Mouse (Mus musculus): ENCODE data around the gene Zfyve19. TPM values are rescaled to one million over a fixed set of nuclear protein-coding genes. Genes with fewer than 3 reads are reported as not detected.

The Zfyve19 gene
- total and polyA plus RNA-seq, 3 experiments = 37.4 to 52.5 TPM; not detected in 1

GRCm38 (mm10) chr2:119170282-119170681, 38.1 kb upstream of the Zfyve19 start:
- Histone ChIP-seq H3K79me2 (ENCODE audit: control insufficient read depth, insufficient read depth, low read length, poor library complexity) (no peaks in the 10 kb centered on the region), H3K27ac (ENCODE audit: control insufficient read depth, low read depth, low read length) (no peak overlapping the region), H3K4me3 (ENCODE audit: control insufficient read depth in 1 of 2, insufficient read depth in 1 of 2, low read depth in 2 of 2, low read length in 2 of 2) (no peak overlapping the region), H3K36me3 (ENCODE audit: control insufficient read depth in 1 of 2, insufficient read depth in 2 of 2, low read length in 2 of 2) (peaks cover 0 to 14% of the 10 kb centered on the region in 2 experiments; a peak in 2 of 4 replicates), H3K9ac (ENCODE audit: control insufficient read depth, low read depth, low read length, poor library complexity, severe bottlenecking) (no peak overlapping the region), H3K4me1 (ENCODE audit: control insufficient read depth in 1 of 2, insufficient read depth in 2 of 2, low read length in 2 of 2) (peaks cover 7 to 35% of the 10 kb centered on the region in 2 experiments; a peak in 3 of 4 replicates), H3K9me3 (replicated peaks; ENCODE audit: insufficient read depth, low read length) (no peaks in the 10 kb centered on the region), H3K27me3 (ENCODE audit: control insufficient read depth in 1 of 2, insufficient read depth in 2 of 2, low read length in 2 of 2) (no peaks in the 10 kb centered on the region)
- peak; percentile 48 for DNase-seq (ENCODE audit: low read depth, low spot score)
- TF ChIP-seq ELF1 (IDR thresholded peaks at IDR 0.05; ENCODE audit: low read depth, low read length) (no peak), JUND (IDR thresholded peaks at IDR 0.05; ENCODE audit: low read depth, low read length) (peak; percentile 96), MYC (IDR thresholded peaks at IDR 0.05; ENCODE audit: low read depth, low read length) (no peak)

GRCm38 (mm10) chr2:119171574-119171973, 36.8 kb upstream of the Zfyve19 start:
- Histone ChIP-seq H3K9ac (ENCODE audit: control insufficient read depth, low read depth, low read length, poor library complexity, severe bottlenecking) (no peak overlapping the region), H3K79me2 (ENCODE audit: control insufficient read depth, insufficient read depth, low read length, poor library complexity) (no peaks in the 10 kb centered on the region), H3K27me3 (ENCODE audit: control insufficient read depth in 1 of 2, insufficient read depth in 2 of 2, low read length in 2 of 2) (no peaks in the 10 kb centered on the region), H3K4me3 (ENCODE audit: control insufficient read depth in 1 of 2, insufficient read depth in 1 of 2, low read depth in 2 of 2, low read length in 2 of 2) (no peak overlapping the region), H3K4me1 (ENCODE audit: control insufficient read depth in 1 of 2, insufficient read depth in 2 of 2, low read length in 2 of 2) (peaks cover 7 to 35% of the 10 kb centered on the region in 2 experiments; a peak in 3 of 4 replicates), H3K9me3 (replicated peaks; ENCODE audit: insufficient read depth, low read length) (no peaks in the 10 kb centered on the region), H3K36me3 (ENCODE audit: control insufficient read depth in 1 of 2, insufficient read depth in 2 of 2, low read length in 2 of 2) (peaks cover 0 to 14% of the 10 kb centered on the region in 2 experiments; a peak in 2 of 4 replicates), H3K27ac (ENCODE audit: control insufficient read depth, low read depth, low read length) (no peak overlapping the region)
- no peak for TF ChIP-seq TCF12 (IDR thresholded peaks at IDR 0.05; ENCODE audit: low read depth, low read length)
- no peak for TF ChIP-seq ZMIZ1 (IDR thresholded peaks at IDR 0.05; ENCODE audit: low read depth, low read length)
- no peak for TF ChIP-seq KAT2A (conservative IDR thresholded peaks at IDR 0.05; ENCODE audit: low read depth, low read length)
- no peak for TF ChIP-seq MAFK (IDR thresholded peaks at IDR 0.05; ENCODE audit: borderline replicate concordance, low read depth, low read length)
- TF ChIP-seq MXI1 (IDR thresholded peaks at IDR 0.05; ENCODE audit: low read depth, low read length) = no peak
- DNase-seq (ENCODE audit: low read depth, low spot score) = no peak

DNA sequence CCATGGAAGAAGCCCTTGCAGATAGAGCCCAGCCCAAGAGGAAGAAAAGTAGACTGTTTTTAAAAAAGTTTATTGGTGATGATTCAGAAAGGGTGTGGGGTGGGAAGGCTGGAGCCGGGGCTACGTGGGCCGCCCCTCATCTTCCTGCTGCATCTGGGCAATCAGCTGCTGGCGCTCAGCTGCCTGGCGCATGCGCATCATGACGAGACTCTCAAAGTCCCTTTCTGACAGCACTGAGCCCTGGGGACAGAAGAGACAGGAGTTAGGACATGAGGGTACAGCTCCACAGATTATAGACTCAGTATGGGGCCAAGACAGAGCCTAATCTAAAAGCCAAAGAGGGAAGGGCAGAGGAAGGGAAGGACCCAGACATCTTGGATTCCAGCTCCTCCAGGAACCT, 36.0 kb upstream of the Zfyve19 start:
- peak overlapping the region; percentile 65 for H3K27ac ChIP-seq (ENCODE audit: control insufficient read depth, low read depth, low read length)
- peak overlapping the region; percentile 47 for H3K9ac ChIP-seq (ENCODE audit: control insufficient read depth, low read depth, low read length, poor library complexity, severe bottlenecking)
- H3K4me1 ChIP-seq (ENCODE audit: control insufficient read depth in 1 of 2, insufficient read depth in 2 of 2, low read length in 2 of 2) = peaks cover 7 to 35% of the 10 kb centered on the region in 2 experiments; a peak in 3 of 4 replicates
- TF ChIP-seq NRF1 (IDR thresholded peaks at IDR 0.05; ENCODE audit: insufficient read depth, low read depth, low read length, poor library complexity, severe bottlenecking) = peak; percentile 60
- TF ChIP-seq MXI1 (IDR thresholded peaks at IDR 0.05; ENCODE audit: low read depth, low read length) = no peak
- TF ChIP-seq ELF1 (IDR thresholded peaks at IDR 0.05; ENCODE audit: low read depth, low read length) = 0 out of 2 replicates have a peak, but pooled peaks have one; percentile 4
- peak; percentile 66 for TF ChIP-seq ETS1 (IDR thresholded peaks at IDR 0.05; ENCODE audit: low read depth, low read length)
- peaks cover 0 to 14% of the 10 kb centered on the region in 2 experiments; a peak in 2 of 4 replicates for H3K36me3 ChIP-seq (ENCODE audit: control insufficient read depth in 1 of 2, insufficient read depth in 2 of 2, low read length in 2 of 2)
- no peaks in the 10 kb centered on the region for H3K79me2 ChIP-seq (ENCODE audit: control insufficient read depth, insufficient read depth, low read length, poor library complexity)
- peak; percentile 68 for DNase-seq (ENCODE audit: low read depth, low spot score)
- peak overlapping the region; percentile 27 to 44 for H3K4me3 ChIP-seq (ENCODE audit: control insufficient read depth in 1 of 2, insufficient read depth in 1 of 2, low read depth in 2 of 2, low read length in 2 of 2)
- H3K9me3 ChIP-seq (replicated peaks; ENCODE audit: insufficient read depth, low read length) = no peaks in the 10 kb centered on the region
- no peaks in the 10 kb centered on the region for H3K27me3 ChIP-seq (ENCODE audit: control insufficient read depth in 1 of 2, insufficient read depth in 2 of 2, low read length in 2 of 2)
